Mouse (Mus musculus): ENCODE results near the gene Nradd. TPM values are rescaled to one million over a fixed set of nuclear protein-coding genes. Genes with fewer than 3 reads are reported as not detected.

Gene Nradd
- polyA plus RNA-seq, 1 experiment: 12.2 TPM

- Histone ChIP-seq H3K27me3 (ENCODE audit: control insufficient read depth, insufficient read depth, low read length) (no peaks in the 10 kb centered on the region), H3K4me3 (ENCODE audit: control insufficient read depth, low read depth, low read length) (no peak overlapping the region), H3K27ac (ENCODE audit: control insufficient read depth, insufficient read depth, low read depth, low read length) (no peak overlapping the region), H3K4me1 (ENCODE audit: control insufficient read depth, insufficient read depth, low read length) (no peaks in the 10 kb centered on the region), H3K36me3 (ENCODE audit: control insufficient read depth, insufficient read depth, low read length) (no peaks in the 10 kb centered on the region; the same call in none of the 2 replicates)
- TF ChIP-seq CTCF (IDR thresholded peaks at IDR 0.05; ENCODE audit: control insufficient read depth, insufficient read depth, insufficient replicate concordance, low read depth, low read length): no peak
- TF ChIP-seq POLR2A (IDR thresholded peaks at IDR 0.05; ENCODE audit: control insufficient read depth, low read depth, low read length): no peak
Observed at GRCm38 (mm10) chr9:110583521-110583920, 40.7 kb downstream of the Nradd start.

- no peak for TF ChIP-seq POLR2A (IDR thresholded peaks at IDR 0.05; ENCODE audit: control insufficient read depth, low read depth, low read length)
- no peak for TF ChIP-seq CTCF (IDR thresholded peaks at IDR 0.05; ENCODE audit: control insufficient read depth, insufficient read depth, insufficient replicate concordance, low read depth, low read length)
- Histone ChIP-seq H3K27ac (ENCODE audit: control insufficient read depth, insufficient read depth, low read depth, low read length) (no peak overlapping the region), H3K27me3 (ENCODE audit: control insufficient read depth, insufficient read depth, low read length) (no peaks in the 10 kb centered on the region), H3K4me1 (ENCODE audit: control insufficient read depth, insufficient read depth, low read length) (no peaks in the 10 kb centered on the region), H3K4me3 (ENCODE audit: control insufficient read depth, low read depth, low read length) (no peak overlapping the region), H3K36me3 (ENCODE audit: control insufficient read depth, insufficient read depth, low read length) (no peaks in the 10 kb centered on the region; the same call in 1 of the 2 replicates)
Observed at GRCm38 (mm10) chr9:110582161-110582560, 42.1 kb downstream of the Nradd start.

Other genes with a start within 250 kb of the Nradd start
- gene Ptpn23, start 216.2 kb downstream of the Nradd start, polyA plus RNA-seq (2012; rRNA removed): 28.4 and 32.3 TPM in 2 replicates
- not detected in 2 replicates for gene Ngp, start 204.7 kb downstream of the Nradd start, polyA plus RNA-seq (2012; rRNA removed)
- 11.5 TPM in 2 replicates for gene Klhl18, start 147.8 kb downstream of the Nradd start, polyA plus RNA-seq (2012; rRNA removed)
- 122 and 131 TPM in 2 replicates for gene Kif9, start 147.5 kb downstream of the Nradd start, polyA plus RNA-seq (2012; rRNA removed)
- gene Setd2, start 91.9 kb downstream of the Nradd start, polyA plus RNA-seq (2012; rRNA removed): 33.1 and 34.8 TPM in 2 replicates
- gene Nbeal2, start 29.7 kb upstream of the Nradd start, polyA plus RNA-seq (2012; rRNA removed): 5.4 and 6.1 TPM in 2 replicates
- gene Ccdc12, start 32.1 kb upstream of the Nradd start, polyA plus RNA-seq (2012; rRNA removed): 76.5 and 78.9 TPM in 2 replicates
- 0.90 TPM in 2 replicates for gene Myl3, start 117.4 kb upstream of the Nradd start, polyA plus RNA-seq (2012; rRNA removed)
- 2.8 and 2.9 TPM in 2 replicates for gene Pth1r, start 122.7 kb upstream of the Nradd start, polyA plus RNA-seq (2012; rRNA removed)
- gene Prss42, start 173.7 kb upstream of the Nradd start, polyA plus RNA-seq (2012; rRNA removed): 68.5 and 85.7 TPM in 2 replicates
- 28.9 and 30.6 TPM in 2 replicates for gene Prss44, start 189.5 kb upstream of the Nradd start, polyA plus RNA-seq (2012; rRNA removed)
- 25.2 and 30.5 TPM in 2 replicates for gene Prss43, start 202.2 kb upstream of the Nradd start, polyA plus RNA-seq (2012; rRNA removed)
- 66.2 and 67.9 TPM in 2 replicates for gene Prss45, start 210.1 kb upstream of the Nradd start, polyA plus RNA-seq (2012; rRNA removed)
- gene Prss46, start 220.1 kb upstream of the Nradd start, polyA plus RNA-seq (2012; rRNA removed): 130 and 134 TPM in 2 replicates
- gene Prss50, start 233.5 kb upstream of the Nradd start, polyA plus RNA-seq (2012; rRNA removed): 52.9 and 82.3 TPM in 2 replicates